Mouse (Mus musculus) intestine, embryonic 14.5 days (tissue): ENCODE data around the gene Birc2. TPM values are rescaled to one million over a fixed set of nuclear protein-coding genes. Genes with fewer than 3 reads are reported as not detected.

Experiments
- ATAC-seq: fragments of 200-750 bp; cut with Nextera tagmentation; replicated peaks from 2 replicates; pipeline ENCODE4 v1.8.0; 2017; ENCODE audit warnings: low read depth, moderate number of reproducible peaks, moderate TSS enrichment, moderate library complexity; ENCODE audit not compliant: low FRiP score, low TSS enrichment
- DNase-seq: peaks from one replicate; pipeline ENCODE4 v3.0.0-alpha.2; 2018; ENCODE audit warnings: low spot score
- H3K27ac ChIP-seq: fragments of 300-500 bp; sonication (generic); 2 replicates; pipeline ENCODE4 v1.5.1; 2014; ENCODE audit warnings: low read depth, mild to moderate bottlenecking, control low read depth
- H3K27me3 ChIP-seq: fragments of 300-500 bp; sonication (generic); replicated peaks from 2 replicates; pipeline ENCODE4 v1.6.1; 2014; ENCODE audit warnings: low read length, control low read depth; ENCODE audit not compliant: control insufficient read depth, insufficient read depth
- H3K36me3 ChIP-seq: fragments of 300-500 bp; sonication (generic); 2 replicates; pipeline ENCODE4 v1.6.1; 2014; ENCODE audit warnings: low read length, control low read depth; ENCODE audit not compliant: control insufficient read depth, insufficient read depth
- H3K4me1 ChIP-seq: fragments of 300-500 bp; sonication (generic); replicated peaks from 2 replicates; pipeline ENCODE4 v1.6.1; 2014; ENCODE audit warnings: low read length, control low read depth, mixed read lengths; ENCODE audit not compliant: control insufficient read depth, insufficient read depth
- H3K4me2 ChIP-seq: fragments of 300-500 bp; sonication (generic); 2 replicates; pipeline ENCODE4 v1.6.1; 2014; ENCODE audit warnings: low read length
- H3K4me3 ChIP-seq: fragments of 300-500 bp; sonication (generic); 2 replicates; pipeline ENCODE4 v1.5.1; 2014; ENCODE audit warnings: low read depth, low read length, control low read depth, mixed read lengths
- H3K9ac ChIP-seq: fragments of 300-500 bp; sonication (generic); 2 replicates; pipeline ENCODE4 v1.6.1; 2014; ENCODE audit warnings: mild to moderate bottlenecking, low read length
- H3K9me3 ChIP-seq: fragments of 300-500 bp; sonication (generic); 2 replicates; pipeline ENCODE4 v1.6.1; 2016; ENCODE audit warnings: low read length, control low read depth; ENCODE audit not compliant: control insufficient read depth
- WGBS: fragments of 180-500 bp; shearing (Covaris S2); extraction: QIAGEN DNeasy Blood & Tissue Kit; methylation state at CpG from one replicate; pipeline ENCODE4 v1.1.7; 2014; 5-methylcytosine and 5-hydroxymethylcytosine counted together
- polyA plus RNA-seq: library from polyadenylated mRNA; unstranded; fragments of >200 nt; fragmentation: Nextera tagmentation; extraction: Ambion mirVana; gene quantifications from 2 replicates; pipeline ENCODE4 v1.2.1, GENCODE M21; 2014

Birc2 gene
- polyA plus RNA-seq, 1 experiment from 2014 or later: 39.8 TPM

DNA sequence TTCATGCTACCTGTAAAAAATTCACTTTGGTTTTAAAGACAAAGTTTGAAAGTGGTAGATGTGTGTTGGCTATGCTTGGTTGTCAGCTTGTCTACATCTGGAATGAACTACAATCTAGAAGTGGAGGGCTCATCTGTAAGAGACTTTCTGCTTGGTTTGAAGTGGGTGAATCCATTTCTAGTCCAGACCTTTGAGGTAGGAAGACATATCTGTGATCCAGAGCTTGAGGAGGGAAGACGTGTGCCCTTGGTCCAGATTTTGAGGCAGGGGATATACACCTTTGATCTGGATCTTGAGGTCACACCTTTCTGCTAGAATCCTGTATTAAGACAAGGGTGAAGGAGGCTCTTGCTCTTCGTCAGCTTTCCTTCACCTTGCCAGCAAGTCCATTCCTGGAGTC, 39.3 kb downstream of the Birc2 start:
- Histone ChIP-seq H3K4me3 (no peak overlapping the region), H3K9me3 (no peaks in the 10 kb centered on the region), H3K36me3 (peaks cover 12% of the 10 kb centered on the region), H3K4me2 (no peak overlapping the region), H3K4me1 (no peaks in the 10 kb centered on the region), H3K27ac (no peak overlapping the region), H3K9ac (no peak overlapping the region), H3K27me3 (no peaks in the 10 kb centered on the region)
- ATAC-seq (no peak), DNase-seq (no peak)
- 92% methylated on average over 2 of the region's 2 CpGs for WGBS

DNA sequence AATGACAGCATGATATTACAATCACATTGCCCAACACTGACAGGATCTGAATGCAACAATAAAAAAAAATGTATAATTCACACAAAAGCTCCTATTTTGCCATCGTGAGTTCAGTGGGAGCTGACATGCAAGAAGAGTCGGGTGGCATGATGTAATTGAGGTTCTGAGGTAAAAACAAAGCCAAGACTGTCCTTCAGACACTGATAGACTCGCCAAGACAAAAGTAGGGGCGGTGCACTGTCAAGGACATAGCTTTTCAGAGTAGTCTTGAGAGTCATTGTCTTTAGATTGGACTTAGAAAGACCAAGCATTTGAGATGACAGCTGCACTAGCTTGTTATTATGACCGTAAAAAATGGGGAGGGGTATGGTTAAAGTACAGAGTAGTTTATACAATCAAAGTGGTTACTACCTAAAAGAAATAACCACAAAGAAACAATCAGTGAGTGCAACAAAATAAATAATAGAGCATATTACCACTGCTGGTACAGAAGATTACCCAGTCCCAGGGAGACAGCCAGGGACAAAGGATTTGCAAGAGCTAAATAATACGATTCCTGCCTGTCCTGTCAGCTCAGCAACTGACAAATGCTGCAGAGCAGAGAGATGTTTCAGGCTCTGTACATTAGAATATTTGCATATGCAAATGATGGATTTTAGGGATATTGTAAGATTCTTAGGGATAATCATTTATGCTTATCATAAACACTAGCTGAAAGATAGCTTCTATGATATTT, 40.6 kb downstream of the Birc2 start:
- Histone ChIP-seq H3K27me3 (no peaks in the 10 kb centered on the region), H3K36me3 (peaks cover 23% of the 10 kb centered on the region), H3K4me1 (no peaks in the 10 kb centered on the region), H3K4me3 (no peak overlapping the region), H3K9ac (no peak overlapping the region), H3K9me3 (no peaks in the 10 kb centered on the region), H3K27ac (no peak overlapping the region), H3K4me2 (no peak overlapping the region)
- 79% methylated on average over 6 of the region's 6 CpGs for WGBS
- ATAC-seq (no peak), DNase-seq (no peak)

DNA sequence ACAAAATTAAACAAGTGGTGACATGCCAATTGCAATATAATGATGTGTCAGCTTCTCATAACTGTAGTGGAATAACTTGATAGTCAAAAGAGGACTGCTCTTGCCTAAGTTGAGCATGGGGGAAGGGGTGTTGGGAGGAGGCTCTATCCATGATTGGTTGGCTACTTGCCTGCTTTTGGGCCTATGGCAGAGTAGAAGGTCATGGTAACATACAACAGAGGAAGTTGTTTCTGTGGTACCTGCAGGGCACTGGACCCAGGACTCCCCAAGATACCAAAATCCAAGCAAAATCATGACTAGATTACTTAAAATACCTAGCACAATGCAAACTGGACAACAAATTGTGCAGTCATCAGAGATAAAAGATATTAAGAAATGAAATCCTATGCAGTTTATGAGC, 41.3 kb downstream of the Birc2 start:
- Histone ChIP-seq H3K4me1 (no peaks in the 10 kb centered on the region), H3K27me3 (no peaks in the 10 kb centered on the region), H3K4me3 (no peak overlapping the region), H3K9me3 (no peaks in the 10 kb centered on the region), H3K36me3 (peaks cover 30% of the 10 kb centered on the region), H3K4me2 (no peak overlapping the region), H3K27ac (no peak overlapping the region), H3K9ac (no peak overlapping the region)
- DNase-seq: no peak
- no peak for ATAC-seq

DNA sequence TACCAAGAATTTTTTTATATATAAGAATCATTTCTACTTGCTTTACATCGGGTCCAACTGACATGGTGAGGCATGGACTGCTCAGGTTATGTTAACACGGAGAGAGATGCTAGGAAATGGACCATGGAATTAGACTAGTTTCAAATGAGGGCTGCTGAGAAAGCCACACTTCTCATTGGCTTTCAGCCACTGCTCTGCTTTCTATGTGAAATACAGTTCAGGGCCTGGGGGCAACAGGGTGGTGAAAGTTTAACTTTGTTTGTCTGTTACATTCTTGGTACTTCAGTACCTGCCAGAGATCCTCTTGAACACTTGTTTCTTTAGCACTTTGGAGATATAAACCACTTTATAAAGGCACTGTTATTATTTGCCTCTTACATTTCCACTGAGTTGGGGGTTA, 43.3 kb downstream of the Birc2 start:
- Histone ChIP-seq H3K36me3 (peaks cover 30% of the 10 kb centered on the region), H3K4me3 (no peak overlapping the region)
- WGBS: 88% methylated on average over 2 of the region's 2 CpGs

DNA sequence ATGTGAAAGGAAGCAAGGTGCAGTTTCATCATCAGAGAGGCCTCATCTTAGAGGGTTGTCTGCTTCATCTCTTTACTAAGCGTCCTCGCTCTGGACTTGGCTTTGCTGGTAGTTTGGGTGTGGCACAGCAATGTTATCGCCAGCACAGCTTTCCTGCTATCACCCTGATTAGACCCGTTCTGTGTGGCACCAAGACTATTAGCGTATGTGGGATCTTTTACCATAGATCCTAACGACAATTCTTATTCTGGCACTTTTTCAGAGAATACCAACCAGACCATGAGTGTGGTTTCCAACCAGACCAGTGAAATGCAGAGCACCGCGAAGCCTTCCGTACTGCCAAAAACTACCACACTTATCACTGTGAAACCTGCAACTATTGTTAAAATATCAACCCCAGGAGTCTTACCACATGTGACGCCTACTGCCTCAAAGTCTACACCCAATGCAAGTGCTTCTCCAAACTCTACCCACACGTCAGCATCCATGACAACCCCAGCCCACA, 46.2 kb downstream of the Birc2 start:
- no peak for ATAC-seq
- H3K36me3 ChIP-seq: peaks cover 30% of the 10 kb centered on the region
- H3K9me3 ChIP-seq: no peaks in the 10 kb centered on the region
- no peak overlapping the region for H3K9ac ChIP-seq
- H3K4me1 ChIP-seq: no peaks in the 10 kb centered on the region
- peak; percentile 18 for DNase-seq
- H3K4me2 ChIP-seq: no peak overlapping the region
- no peaks in the 10 kb centered on the region for H3K27me3 ChIP-seq
- no peak overlapping the region for H3K4me3 ChIP-seq
- H3K27ac ChIP-seq: no peak overlapping the region
- 93% methylated on average over 11 of the region's 11 CpGs for WGBS

More for the DNA sequence above, 43.3 kb downstream of the Birc2 start:
- Histone ChIP-seq H3K9me3 (no peaks in the 10 kb centered on the region), H3K4me1 (no peaks in the 10 kb centered on the region), H3K9ac (no peak overlapping the region), H3K27ac (no peak overlapping the region), H3K4me2 (no peak overlapping the region), H3K27me3 (no peaks in the 10 kb centered on the region)
- ATAC-seq (no peak), DNase-seq (no peak)

DNA sequence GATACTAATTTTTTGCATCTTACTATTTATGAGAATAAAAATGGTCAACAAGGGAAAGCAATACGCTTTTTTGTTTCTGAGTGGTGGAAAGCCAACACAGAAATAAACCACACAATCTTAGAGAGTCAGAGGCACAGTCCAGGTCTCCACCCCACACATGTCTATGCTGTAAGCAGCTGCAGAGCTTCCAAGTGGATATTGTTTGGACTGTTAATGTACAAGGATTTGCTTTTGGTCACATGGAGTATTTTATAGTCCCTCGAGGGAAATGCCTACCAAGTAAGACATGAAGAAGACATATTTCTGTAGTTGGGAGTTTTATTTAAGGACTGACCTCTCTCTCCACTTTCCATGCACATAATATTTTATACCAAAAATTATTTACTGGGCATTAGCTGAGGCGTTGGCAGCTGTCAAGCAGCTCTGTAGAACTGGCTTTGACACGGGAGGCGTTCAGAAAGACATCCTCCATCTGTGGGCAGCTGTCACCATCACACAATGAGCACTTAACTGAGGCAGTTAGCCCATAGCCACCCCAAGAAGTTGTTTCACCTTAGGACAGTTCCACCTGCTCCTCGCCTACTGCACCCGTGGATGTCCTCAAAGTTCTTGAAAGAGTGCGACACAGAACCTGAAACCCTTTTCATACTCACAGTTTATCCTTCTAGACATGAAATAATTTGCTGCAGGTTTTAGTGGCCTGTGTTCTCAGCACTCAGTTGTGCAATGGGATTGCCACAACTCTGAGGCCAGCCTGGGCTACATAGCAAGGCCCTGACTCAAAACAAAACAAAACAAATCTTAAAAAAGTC, 46.9 kb downstream of the Birc2 start:
- no peak overlapping the region for H3K4me3 ChIP-seq
- no peak overlapping the region for H3K9ac ChIP-seq
- no peak overlapping the region for H3K4me2 ChIP-seq
- H3K27ac ChIP-seq: no peak overlapping the region
- peaks cover 37% of the 10 kb centered on the region for H3K36me3 ChIP-seq
- no peaks in the 10 kb centered on the region for H3K4me1 ChIP-seq
- peak; percentile 38 for DNase-seq
- ATAC-seq: no peak
- WGBS: 81% methylated on average over 8 of the region's 8 CpGs
- no peaks in the 10 kb centered on the region for H3K27me3 ChIP-seq
- H3K9me3 ChIP-seq: no peaks in the 10 kb centered on the region

DNA sequence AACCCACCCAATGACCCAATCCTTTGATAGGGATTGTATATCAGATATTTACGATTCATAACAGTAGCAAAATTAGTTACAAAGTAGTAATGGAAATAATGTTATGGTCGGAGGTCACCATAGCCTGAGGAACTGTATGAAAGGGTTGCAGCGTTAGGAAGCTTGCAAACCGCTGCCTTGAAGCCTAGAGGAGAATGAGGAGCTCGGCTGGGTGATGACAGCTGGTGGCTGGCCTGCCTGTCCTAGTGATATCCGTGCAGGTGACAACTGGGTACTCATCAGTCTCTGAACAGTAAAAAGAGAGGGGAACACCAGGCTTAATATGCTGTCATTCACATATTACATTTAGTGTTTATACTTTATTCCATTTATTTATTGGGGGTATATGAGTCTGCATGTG, 48.5 kb downstream of the Birc2 start:
- Histone ChIP-seq H3K4me3 (no peak overlapping the region), H3K9me3 (no peaks in the 10 kb centered on the region), H3K27ac (no peak overlapping the region), H3K4me2 (no peak overlapping the region), H3K27me3 (no peaks in the 10 kb centered on the region), H3K4me1 (no peaks in the 10 kb centered on the region), H3K9ac (no peak overlapping the region), H3K36me3 (peaks cover 31% of the 10 kb centered on the region)
- DNase-seq: peak; percentile 24
- no peak for ATAC-seq
- 88% methylated on average over 6 of the region's 6 CpGs for WGBS

DNA sequence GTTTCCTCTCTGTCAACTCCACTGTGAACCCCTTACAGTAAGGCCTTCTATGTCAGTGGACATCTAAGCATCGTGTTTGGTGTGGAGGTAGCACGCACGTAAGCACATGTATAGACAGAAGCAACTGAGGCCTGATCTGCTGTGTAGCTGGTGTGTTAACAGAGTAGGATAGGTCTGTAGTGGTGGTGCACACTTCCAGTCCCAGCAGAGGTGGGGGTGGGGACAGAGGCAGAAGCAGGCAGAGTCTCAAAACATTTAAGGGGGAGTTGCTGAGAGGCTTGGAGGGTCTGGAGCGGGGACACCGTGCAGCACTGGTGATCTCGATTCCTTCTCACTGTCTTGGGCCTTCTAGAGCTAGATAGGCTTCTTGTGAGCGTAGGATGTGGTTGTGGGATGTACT, 50.8 kb downstream of the Birc2 start:
- H3K4me2 ChIP-seq: no peak overlapping the region
- no peaks in the 10 kb centered on the region for H3K27me3 ChIP-seq
- H3K4me3 ChIP-seq: no peak overlapping the region
- WGBS: 93% methylated on average over 7 of the region's 7 CpGs
- no peaks in the 10 kb centered on the region for H3K9me3 ChIP-seq
- DNase-seq: peak; percentile 46
- peaks cover 22% of the 10 kb centered on the region for H3K36me3 ChIP-seq
- ATAC-seq: no peak
- no peak overlapping the region for H3K9ac ChIP-seq
- no peak overlapping the region for H3K27ac ChIP-seq
- H3K4me1 ChIP-seq: no peaks in the 10 kb centered on the region
